Mouse (Mus musculus) megakaryocyte, embryonic 14.5 days (primary cell): ENCODE data around the gene 2310033P09Rik.

ENCODE experiments used
- FLI1 ChIP-seq: IDR thresholded peaks from 2 replicates; pipeline ENCODE4 v1.6.1; 2012; ENCODE audit warnings: low read length, inconsistent platforms, mixed read lengths
- GATA1 ChIP-seq: IDR thresholded peaks from 3 replicates; pipeline ENCODE4 v1.6.1; 2012; ENCODE audit warnings: mixed read lengths, low read length, inconsistent platforms, borderline replicate concordance

DNA sequence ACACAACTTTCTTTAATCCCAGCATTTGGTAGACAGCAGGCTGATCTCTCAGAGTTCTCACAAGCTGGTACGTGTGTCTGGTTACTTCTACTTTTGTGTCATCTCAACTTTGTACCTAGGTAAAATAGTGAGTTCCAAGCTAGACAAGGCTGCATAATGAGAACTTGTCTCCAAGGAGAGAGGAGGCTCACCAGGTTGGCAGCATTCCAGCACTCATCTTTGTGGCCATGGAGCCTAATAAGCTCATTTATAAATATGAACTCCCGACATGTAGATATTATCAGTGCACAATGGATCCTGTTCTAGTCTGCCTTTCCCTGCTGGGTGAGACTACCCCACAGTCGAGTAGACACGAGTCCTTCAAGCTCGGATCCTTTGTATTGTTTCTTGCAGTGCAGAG is 1.5 kb downstream of the 2310033P09Rik start:
- TF ChIP-seq GATA1: no peak
- TF ChIP-seq FLI1: no peak
